Mouse (Mus musculus): ENCODE data around the gene Sart3. TPM values are rescaled to one million over a fixed set of nuclear protein-coding genes. Genes with fewer than 3 reads are reported as not detected.

Gene Sart3
- 13.4 TPM in 2 replicates for polyA plus RNA-seq (2012; rRNA removed)

DNA sequence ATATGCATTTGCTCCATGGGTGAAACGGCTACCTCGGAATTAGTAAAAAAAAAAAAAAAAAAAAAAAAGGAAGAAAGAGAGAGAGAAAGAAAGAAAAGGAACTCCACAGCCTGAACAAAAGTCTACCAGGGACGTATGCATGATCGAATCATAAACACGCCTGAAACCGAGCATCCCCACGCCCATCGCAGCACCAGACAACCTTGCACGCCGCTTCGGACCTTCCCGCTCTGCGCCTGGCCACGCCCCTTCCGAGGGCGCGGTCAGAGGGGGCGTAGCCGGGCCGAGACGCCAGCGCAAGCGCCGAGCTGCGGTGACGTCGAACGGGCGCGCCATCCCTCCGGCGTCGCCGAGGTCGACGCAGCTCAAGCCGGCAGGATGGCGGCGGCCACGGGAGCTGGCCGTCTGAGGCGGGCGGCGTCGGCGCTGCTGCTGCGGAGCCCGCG is at the start of gene Sart3, which contains the start of gene Iscu:
TSS of gene Sart3 (minus strand) at position 61 of the 446 bp plus-strand sequence.
TSS of gene Iscu (plus strand) at position 299 of the 446 bp plus-strand sequence.
- peak within 1 kb of the TSS; percentile 98 for H3K4me3 ChIP-seq (ENCODE audit: insufficient read depth, low read depth, low read length)
- H3K36me3 ChIP-seq (ENCODE audit: control insufficient read depth, insufficient read depth, low read length), result no peaks in the 10 kb centered on the region; the same call in 1 of the 2 replicates
- no peaks in the 10 kb centered on the region for H3K27me3 ChIP-seq (replicated peaks; ENCODE audit: control insufficient read depth, insufficient read depth, low read length)
- WGBS, result under 1% methylated on average over 49 of the region's 49 CpGs
- DNase-seq, result peak; percentile 96
- peak; percentile 11 for TF ChIP-seq POLR2A (IDR thresholded peaks at IDR 0.05; ENCODE audit: low read depth, low read length)
- no peak for TF ChIP-seq CTCF (conservative IDR thresholded peaks at IDR 0.05; ENCODE audit: insufficient read depth, insufficient read length, low read depth, low read length)
- peak within 1 kb of the TSS; percentile 100 for H3K27ac ChIP-seq (ENCODE audit: insufficient read depth, low read depth, low read length)
- 0 out of 2 replicates have a peak, but pooled peaks cover 4% of the 10 kb centered on the region for H3K4me1 ChIP-seq (ENCODE audit: control insufficient read depth, insufficient read depth, low read length)

GRCm38 (mm10) chr5:113818572-113818971 is 46.3 kb upstream of the Sart3 start:
- 58% methylated on average over 14 of the region's 14 CpGs for WGBS
- no peaks in the 10 kb centered on the region for H3K4me1 ChIP-seq (ENCODE audit: control insufficient read depth, insufficient read depth, low read length)
- H3K27me3 ChIP-seq (replicated peaks; ENCODE audit: control insufficient read depth, insufficient read depth, low read length), result no peaks in the 10 kb centered on the region
- TF ChIP-seq POLR2A (IDR thresholded peaks at IDR 0.05; ENCODE audit: low read depth, low read length) (no peak), CTCF (conservative IDR thresholded peaks at IDR 0.05; ENCODE audit: insufficient read depth, insufficient read length, low read depth, low read length) (no peak)
- no peak overlapping the region for H3K4me3 ChIP-seq (ENCODE audit: insufficient read depth, low read depth, low read length)
- H3K27ac ChIP-seq (ENCODE audit: insufficient read depth, low read depth, low read length), result no peak overlapping the region
- H3K36me3 ChIP-seq (ENCODE audit: control insufficient read depth, insufficient read depth, low read length), result no peaks in the 10 kb centered on the region
- DNase-seq, result no peak

DNA sequence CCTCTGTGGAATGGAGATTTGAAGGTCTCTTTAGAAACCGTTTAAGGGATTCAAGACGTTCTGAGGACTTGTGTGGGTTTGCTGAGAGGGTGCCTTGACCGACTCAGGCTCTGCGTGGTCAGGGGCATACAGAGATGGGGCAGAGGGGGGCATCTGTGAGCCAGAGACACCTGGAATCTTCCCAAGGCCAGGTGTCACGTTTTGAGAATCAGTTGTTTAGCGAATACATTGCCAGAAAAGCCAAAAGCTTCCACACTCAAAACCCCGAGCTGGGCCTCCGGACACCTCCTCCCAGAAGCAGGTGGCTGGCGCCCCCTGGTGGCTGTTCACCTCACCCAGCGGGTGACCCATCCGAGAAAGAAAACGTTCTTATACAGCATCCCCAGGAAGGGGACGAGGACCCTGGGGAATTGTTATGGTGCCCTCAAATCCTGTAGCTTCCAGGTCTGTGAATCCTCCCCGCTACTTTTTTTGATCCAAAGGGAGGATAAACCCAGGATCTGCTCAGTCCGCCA is 43.4 kb upstream of the Sart3 start:
- no peaks in the 10 kb centered on the region for H3K27me3 ChIP-seq (replicated peaks; ENCODE audit: control insufficient read depth, insufficient read depth, low read length)
- DNase-seq, result peak; percentile 62
- H3K4me1 ChIP-seq (ENCODE audit: control insufficient read depth, insufficient read depth, low read length), result no peaks in the 10 kb centered on the region
- 11% methylated on average over 15 of the region's 15 CpGs for WGBS
- H3K27ac ChIP-seq (ENCODE audit: insufficient read depth, low read depth, low read length), result no peak overlapping the region
- TF ChIP-seq POLR2A (IDR thresholded peaks at IDR 0.05; ENCODE audit: low read depth, low read length) (no peak), CTCF (conservative IDR thresholded peaks at IDR 0.05; ENCODE audit: insufficient read depth, insufficient read length, low read depth, low read length) (peak; percentile 76)
- no peaks in the 10 kb centered on the region for H3K36me3 ChIP-seq (ENCODE audit: control insufficient read depth, insufficient read depth, low read length)
- H3K4me3 ChIP-seq (ENCODE audit: insufficient read depth, low read depth, low read length), result no peak overlapping the region

DNA sequence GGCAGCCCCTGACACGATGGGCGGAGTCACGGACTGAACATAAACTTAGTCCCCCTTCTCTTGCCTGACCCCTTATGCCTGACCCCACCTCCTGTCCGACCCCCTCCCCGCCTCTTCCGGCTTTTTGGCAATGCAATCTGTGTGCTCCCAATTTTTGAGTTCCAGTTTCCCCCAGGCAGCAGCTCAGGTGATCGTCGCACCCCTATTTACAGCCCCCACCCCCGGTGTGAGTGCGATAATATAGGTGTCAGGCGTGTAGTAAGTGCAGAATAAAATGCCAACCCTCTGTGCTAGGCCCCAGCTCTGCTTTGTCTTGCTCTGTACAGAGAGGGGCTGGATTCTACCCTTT is 42.7 kb upstream of the Sart3 start:
- DNase-seq, result no peak
- TF ChIP-seq POLR2A (IDR thresholded peaks at IDR 0.05; ENCODE audit: low read depth, low read length) (no peak), CTCF (conservative IDR thresholded peaks at IDR 0.05; ENCODE audit: insufficient read depth, insufficient read length, low read depth, low read length) (no peak)
- WGBS, result 52% methylated on average over 9 of the region's 11 CpGs

GRCm38 (mm10) chr5:113814111-113815040 is 42.1 kb upstream of the Sart3 start:
- DNase-seq, result no peak
- Histone ChIP-seq H3K27ac (ENCODE audit: insufficient read depth, low read depth, low read length) (no peak overlapping the region), H3K4me1 (ENCODE audit: control insufficient read depth, insufficient read depth, low read length) (no peaks in the 10 kb centered on the region), H3K4me3 (ENCODE audit: insufficient read depth, low read depth, low read length) (no peak overlapping the region), H3K27me3 (replicated peaks; ENCODE audit: control insufficient read depth, insufficient read depth, low read length) (no peaks in the 10 kb centered on the region), H3K36me3 (ENCODE audit: control insufficient read depth, insufficient read depth, low read length) (no peaks in the 10 kb centered on the region)
- no peak for TF ChIP-seq CTCF (conservative IDR thresholded peaks at IDR 0.05; ENCODE audit: insufficient read depth, insufficient read length, low read depth, low read length)
- no peak for TF ChIP-seq POLR2A (IDR thresholded peaks at IDR 0.05; ENCODE audit: low read depth, low read length)
- WGBS, result 31% methylated on average over 27 of the region's 27 CpGs

More for the DNA sequence above, 42.7 kb upstream of the Sart3 start:
- Histone ChIP-seq H3K27ac (ENCODE audit: insufficient read depth, low read depth, low read length) (no peak overlapping the region), H3K27me3 (replicated peaks; ENCODE audit: control insufficient read depth, insufficient read depth, low read length) (no peaks in the 10 kb centered on the region), H3K4me1 (ENCODE audit: control insufficient read depth, insufficient read depth, low read length) (no peaks in the 10 kb centered on the region), H3K36me3 (ENCODE audit: control insufficient read depth, insufficient read depth, low read length) (no peaks in the 10 kb centered on the region), H3K4me3 (ENCODE audit: insufficient read depth, low read depth, low read length) (no peak overlapping the region)

- H3K27me3 ChIP-seq (replicated peaks; ENCODE audit: control insufficient read depth, insufficient read depth, low read length), result no peaks in the 10 kb centered on the region
- H3K4me1 ChIP-seq (ENCODE audit: control insufficient read depth, insufficient read depth, low read length), result no peaks in the 10 kb centered on the region
- WGBS, result 27% methylated on average over 9 of the region's 9 CpGs
- DNase-seq, result no peak
- TF ChIP-seq POLR2A (IDR thresholded peaks at IDR 0.05; ENCODE audit: low read depth, low read length) (no peak), CTCF (conservative IDR thresholded peaks at IDR 0.05; ENCODE audit: insufficient read depth, insufficient read length, low read depth, low read length) (peak; percentile 49)
- no peak overlapping the region for H3K4me3 ChIP-seq (ENCODE audit: insufficient read depth, low read depth, low read length)
- no peak overlapping the region for H3K27ac ChIP-seq (ENCODE audit: insufficient read depth, low read depth, low read length)
- no peaks in the 10 kb centered on the region for H3K36me3 ChIP-seq (ENCODE audit: control insufficient read depth, insufficient read depth, low read length)
These were observed 41.3 kb upstream of the Sart3 start for GRCm38 (mm10) chr5:113813608-113814007.

- Histone ChIP-seq H3K4me1 (ENCODE audit: control insufficient read depth, insufficient read depth, low read length) (no peaks in the 10 kb centered on the region), H3K27me3 (replicated peaks; ENCODE audit: control insufficient read depth, insufficient read depth, low read length) (no peaks in the 10 kb centered on the region), H3K27ac (ENCODE audit: insufficient read depth, low read depth, low read length) (no peak overlapping the region), H3K4me3 (ENCODE audit: insufficient read depth, low read depth, low read length) (no peak overlapping the region), H3K36me3 (ENCODE audit: control insufficient read depth, insufficient read depth, low read length) (no peaks in the 10 kb centered on the region)
- 80% methylated on average over 2 of the region's 2 CpGs for WGBS
- DNase-seq, result no peak
- TF ChIP-seq CTCF (conservative IDR thresholded peaks at IDR 0.05; ENCODE audit: insufficient read depth, insufficient read length, low read depth, low read length) (no peak), POLR2A (IDR thresholded peaks at IDR 0.05; ENCODE audit: low read depth, low read length) (no peak)
These were observed 40.3 kb upstream of the Sart3 start for GRCm38 (mm10) chr5:113812638-113813037.

Data from kidney, adult 2 months (tissue).